Mouse (Mus musculus) midbrain, embryonic 12.5 days (tissue): ENCODE measurements around the gene Ube2v1. TPM values are rescaled to one million over a fixed set of nuclear protein-coding genes. Genes with fewer than 3 reads are reported as not detected.

ENCODE experiments used
- ATAC-seq: fragments of 200-750 bp; cut with Nextera tagmentation; 2 replicates; pipeline ENCODE4 v1.8.0; 2017; ENCODE audit warnings: low read depth, moderate TSS enrichment, moderate library complexity; ENCODE audit not compliant: low FRiP score
- H3K27ac ChIP-seq: fragments of 300-500 bp; sonication (generic); replicated peaks from 2 replicates; pipeline ENCODE4 v1.5.1; 2016; ENCODE audit warnings: mild to moderate bottlenecking
- H3K27me3 ChIP-seq: fragments of 300-500 bp; sonication (generic); 2 replicates; pipeline ENCODE4 v1.6.1; 2016; ENCODE audit warnings: mild to moderate bottlenecking
- H3K36me3 ChIP-seq: fragments of 300-500 bp; sonication (generic); 2 replicates; pipeline ENCODE4 v1.6.1; 2016
- H3K4me1 ChIP-seq: fragments of 300-500 bp; sonication (generic); 2 replicates; pipeline ENCODE4 v1.6.1; 2016
- H3K4me2 ChIP-seq: fragments of 300-500 bp; sonication (generic); replicated peaks from 2 replicates; pipeline ENCODE4 v1.6.1; 2016; ENCODE audit warnings: mild to moderate bottlenecking, moderate library complexity
- H3K4me3 ChIP-seq: fragments of 300-500 bp; sonication (generic); 2 replicates; pipeline ENCODE4 v1.5.1; 2016; ENCODE audit warnings: mild to moderate bottlenecking
- H3K9ac ChIP-seq: fragments of 300-500 bp; sonication (generic); replicated peaks from 2 replicates; pipeline ENCODE4 v1.6.1; 2016; ENCODE audit warnings: mild to moderate bottlenecking, moderate library complexity
- H3K9me3 ChIP-seq: fragments of 300-500 bp; sonication (generic); 2 replicates; pipeline ENCODE4 v1.6.1; 2016; ENCODE audit warnings: mild to moderate bottlenecking
- WGBS: fragments of 180-500 bp; shearing (Covaris S2); methylation state at CpG from one replicate; pipeline ENCODE4 v1.1.7; 2016; 5-methylcytosine and 5-hydroxymethylcytosine counted together
- polyA plus RNA-seq: library from polyadenylated mRNA; unstranded; fragments of >200 nt; fragmentation: Nextera tagmentation; extraction: Ambion mirVana; gene quantifications from 2 replicates; pipeline ENCODE4 v1.2.1, GENCODE M21; 2016

Gene Ube2v1
- polyA plus RNA-seq = 297 and 322 TPM in 2 replicates

DNA sequence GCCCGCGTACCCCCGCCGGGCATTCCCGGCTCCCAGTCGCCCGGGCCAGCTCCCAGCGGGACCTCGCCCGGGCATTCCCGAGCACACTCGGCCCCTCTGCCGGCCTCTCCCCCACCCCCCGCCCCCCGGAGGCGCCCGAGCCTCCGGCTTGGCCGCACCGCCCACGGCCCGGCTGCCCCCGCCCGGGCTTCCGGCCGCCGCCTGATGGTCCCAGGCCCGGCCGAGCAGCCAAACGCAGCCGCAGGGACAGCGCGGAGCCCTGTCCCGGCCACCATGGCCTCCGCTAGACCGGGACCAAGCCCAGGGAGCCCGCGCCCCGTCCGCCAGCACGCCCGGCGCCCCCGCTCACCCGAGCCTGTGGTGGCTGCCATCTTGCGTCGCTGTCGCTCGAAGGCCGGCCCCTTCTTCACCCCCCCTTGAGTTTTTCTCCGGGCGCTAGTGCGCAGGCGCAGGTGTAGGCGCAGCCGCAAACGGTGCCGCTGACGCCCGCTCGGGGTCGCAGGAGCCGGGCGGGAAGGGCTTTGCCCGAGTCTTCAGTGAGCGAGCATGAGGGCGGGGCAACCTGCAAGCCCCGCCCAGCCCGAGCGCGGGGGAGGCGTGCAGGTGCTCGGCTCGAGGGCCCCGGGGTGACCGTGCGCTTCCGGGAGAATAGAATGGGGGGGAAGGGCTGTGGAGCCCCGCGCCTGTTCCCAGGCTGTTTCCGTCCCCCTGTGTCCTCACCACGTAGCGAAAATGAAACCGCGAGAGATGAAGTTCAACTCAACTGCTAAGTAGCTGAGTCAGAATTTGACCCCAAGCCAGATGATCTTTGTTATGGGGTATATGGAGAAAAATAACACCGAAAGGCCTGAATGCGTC lies at the start of gene Ube2v1:
Ube2v1 (minus strand) TSS at position 505 of the 858 bp plus-strand sequence.
- under 1% methylated on average over 81 of the region's 87 CpGs for WGBS
- H3K27me3 ChIP-seq = no peaks in the 10 kb centered on the region
- H3K9ac ChIP-seq = peak within 1 kb of the TSS; percentile 97
- peak within 1 kb of the TSS; percentile 93 for H3K4me2 ChIP-seq
- H3K27ac ChIP-seq = peak within 1 kb of the TSS; percentile 90
- no peaks in the 10 kb centered on the region for H3K9me3 ChIP-seq
- H3K4me1 ChIP-seq = peaks cover 41% of the 10 kb centered on the region
- H3K36me3 ChIP-seq = 0 out of 2 replicates have a peak, but pooled peaks cover 22% of the 10 kb centered on the region
- ATAC-seq = peak; percentile 82
- H3K4me3 ChIP-seq = peak within 1 kb of the TSS; percentile 96

DNA sequence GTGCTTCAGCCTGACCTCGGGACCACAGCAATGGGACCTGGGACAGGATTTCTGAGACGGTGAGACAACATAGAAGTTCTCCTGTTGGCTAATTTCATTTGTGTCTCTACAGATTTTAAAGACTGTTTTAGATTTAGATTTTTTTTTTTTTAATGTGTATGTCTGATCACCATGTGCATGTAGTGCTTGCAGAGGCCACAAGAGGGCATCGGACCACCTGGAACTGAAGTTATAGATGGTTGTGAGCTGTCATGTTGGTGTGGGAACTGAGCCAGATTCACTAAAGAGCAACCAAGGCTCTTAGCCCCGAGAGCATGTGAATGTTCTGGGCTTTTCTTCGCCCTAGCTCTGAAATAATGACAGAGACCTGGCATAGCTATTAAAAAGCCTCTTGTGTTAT lies 48.8 kb upstream of the Ube2v1 start:
- WGBS = 54% methylated on average over 5 of the region's 5 CpGs
- Histone ChIP-seq H3K4me1 (no peaks in the 10 kb centered on the region), H3K9me3 (no peaks in the 10 kb centered on the region), H3K4me2 (no peak overlapping the region), H3K27ac (no peak overlapping the region), H3K27me3 (peaks cover 15% of the 10 kb centered on the region), H3K4me3 (no peak overlapping the region), H3K36me3 (no peaks in the 10 kb centered on the region), H3K9ac (no peak overlapping the region)
- no peak for ATAC-seq

DNA sequence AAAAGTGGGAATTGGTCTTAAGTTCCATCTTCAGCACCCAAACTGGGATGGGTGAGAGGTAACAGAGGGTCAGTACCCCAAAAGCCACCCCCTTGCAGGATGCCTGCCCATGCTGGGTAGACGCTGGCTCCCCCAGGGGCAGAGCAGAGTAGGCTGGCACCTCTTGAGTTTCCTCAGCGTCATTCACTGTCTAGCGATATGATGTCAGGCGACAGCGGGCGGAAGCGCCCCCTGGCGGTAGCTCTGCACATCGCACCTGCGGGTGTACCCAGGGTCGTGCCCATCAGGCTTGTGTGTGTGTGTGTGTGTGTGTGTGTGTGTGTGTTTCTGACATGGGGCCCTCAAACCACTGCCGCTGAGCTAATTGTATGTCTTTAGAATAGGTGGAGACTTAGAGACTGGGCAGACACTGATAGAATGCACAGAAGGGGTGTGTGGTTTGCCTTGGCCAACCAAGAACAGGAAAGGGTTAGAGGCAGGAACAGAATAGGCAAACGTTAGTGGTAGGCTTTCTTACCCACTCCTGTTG lies 48.1 kb upstream of the Ube2v1 start:
- peak; percentile 84; the same call in 1 of the 2 replicates for ATAC-seq
- 4% methylated on average over 13 of the region's 13 CpGs for WGBS
- Histone ChIP-seq H3K4me1 (no peaks in the 10 kb centered on the region), H3K9me3 (no peaks in the 10 kb centered on the region), H3K4me2 (no peak overlapping the region), H3K27me3 (peaks cover 10% of the 10 kb centered on the region; the same call in 1 of the 2 replicates), H3K27ac (no peak overlapping the region), H3K36me3 (no peaks in the 10 kb centered on the region), H3K4me3 (no peak overlapping the region), H3K9ac (no peak overlapping the region)

DNA sequence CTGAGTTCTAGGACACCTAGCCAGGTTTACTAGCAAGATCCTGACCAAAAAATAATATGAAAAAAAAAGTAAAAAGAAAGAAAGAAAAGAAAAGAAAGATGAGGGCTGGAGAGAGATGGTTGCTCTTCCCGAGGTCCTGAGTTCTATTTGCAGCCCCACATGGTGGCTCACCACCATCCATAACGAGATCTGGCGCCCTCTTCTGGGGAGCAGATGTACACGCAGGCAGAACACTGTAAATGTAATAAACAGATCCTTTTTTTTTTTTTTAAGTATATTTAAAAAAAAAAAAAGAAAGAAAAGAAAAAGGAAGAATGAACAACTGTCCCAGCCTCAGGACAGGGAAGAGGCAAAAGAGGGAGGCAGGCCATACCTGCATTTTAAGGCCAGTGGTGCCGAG lies 46.7 kb upstream of the Ube2v1 start:
- no peak overlapping the region for H3K4me3 ChIP-seq
- ATAC-seq = no peak
- H3K4me1 ChIP-seq = no peaks in the 10 kb centered on the region
- H3K27ac ChIP-seq = no peak overlapping the region
- no peak overlapping the region for H3K4me2 ChIP-seq
- H3K27me3 ChIP-seq = no peaks in the 10 kb centered on the region
- no peaks in the 10 kb centered on the region for H3K36me3 ChIP-seq
- no peak overlapping the region for H3K9ac ChIP-seq
- no peaks in the 10 kb centered on the region for H3K9me3 ChIP-seq
- WGBS = 42% methylated on average over 5 of the region's 5 CpGs

DNA sequence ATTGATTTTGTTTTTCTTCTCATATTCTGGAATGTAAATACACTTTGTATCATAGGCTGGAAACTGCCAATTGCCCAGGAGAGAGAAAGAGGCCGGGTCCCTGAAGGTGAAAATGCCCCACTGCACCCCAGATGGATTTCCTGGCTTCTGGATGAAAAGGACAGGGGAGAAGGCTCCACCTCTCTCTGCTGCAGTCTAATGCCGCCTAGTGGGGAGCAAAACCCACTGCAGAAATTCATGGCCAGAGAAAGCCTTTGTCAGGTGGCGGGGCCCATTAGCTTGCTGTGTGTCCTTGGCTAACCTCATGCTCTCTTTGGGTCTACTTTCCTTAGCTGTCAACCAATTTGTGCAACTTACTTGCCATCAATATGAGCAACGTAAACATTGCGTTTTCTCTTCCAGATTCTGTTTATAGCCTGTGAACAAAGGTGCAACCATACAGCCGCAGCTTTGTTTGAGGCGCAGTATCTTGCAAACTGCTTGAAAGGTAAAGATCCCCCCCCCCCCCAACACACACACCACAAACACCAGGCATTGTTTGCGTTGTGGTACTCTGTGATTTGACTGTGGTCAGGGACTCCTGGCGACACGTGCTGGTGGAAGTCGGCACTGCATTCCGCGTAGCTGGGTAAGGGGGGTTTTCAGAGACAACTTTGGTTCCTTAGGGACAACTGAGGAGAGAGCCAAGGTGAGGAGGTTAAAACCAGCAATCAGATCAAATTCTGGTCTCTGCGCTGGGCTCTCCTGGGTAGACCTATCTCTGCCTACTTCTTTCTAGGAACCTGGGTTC lies 43.4 kb upstream of the Ube2v1 start:
- no peak for ATAC-seq
- Histone ChIP-seq H3K4me3 (no peak overlapping the region), H3K9ac (no peak overlapping the region), H3K9me3 (no peaks in the 10 kb centered on the region), H3K36me3 (no peaks in the 10 kb centered on the region), H3K27ac (no peak overlapping the region), H3K4me1 (peaks cover 4% of the 10 kb centered on the region; the same call in 1 of the 2 replicates), H3K4me2 (no peak overlapping the region), H3K27me3 (no peaks in the 10 kb centered on the region)
- WGBS = 41% methylated on average over 14 of the region's 14 CpGs

GRCm38 (mm10) chr2:167672212-167672685 lies 40.4 kb upstream of the Ube2v1 start:
- ATAC-seq = peak; percentile 68
- no peak overlapping the region for H3K9ac ChIP-seq
- H3K36me3 ChIP-seq = no peaks in the 10 kb centered on the region
- H3K4me2 ChIP-seq = no peak overlapping the region
- H3K4me1 ChIP-seq = peaks cover 4% of the 10 kb centered on the region; the same call in 1 of the 2 replicates
- H3K9me3 ChIP-seq = no peaks in the 10 kb centered on the region
- no peaks in the 10 kb centered on the region for H3K27me3 ChIP-seq
- H3K4me3 ChIP-seq = no peak overlapping the region
- no peak overlapping the region for H3K27ac ChIP-seq
- WGBS = 47% methylated on average over 13 of the region's 13 CpGs

DNA sequence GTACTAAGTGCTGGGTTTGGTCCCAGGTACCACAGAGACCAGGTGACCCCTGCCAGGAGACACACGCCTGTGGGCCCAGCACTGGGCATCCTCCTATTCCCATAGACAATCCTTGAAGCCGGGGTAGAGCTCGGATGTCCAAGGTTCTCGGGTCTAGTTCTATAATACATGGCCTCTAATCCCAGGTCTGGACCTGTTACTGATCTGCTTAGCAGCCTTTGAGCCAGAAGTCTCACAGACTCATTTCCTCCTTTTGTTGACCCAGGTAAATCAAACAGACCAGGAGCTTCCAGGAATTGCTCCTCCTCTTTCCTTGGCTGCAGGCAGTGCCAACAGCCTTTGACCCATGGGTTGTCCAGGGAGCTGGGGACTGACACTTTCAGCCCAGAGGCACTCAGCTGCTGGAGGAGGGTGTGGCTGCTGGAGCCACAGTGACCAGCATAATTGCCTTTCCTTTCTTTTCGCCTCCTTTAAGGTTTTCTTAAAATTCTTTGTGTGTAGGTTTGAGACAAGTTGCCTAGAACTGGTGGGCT lies 39.3 kb upstream of the Ube2v1 start:
- H3K9me3 ChIP-seq = no peaks in the 10 kb centered on the region
- H3K36me3 ChIP-seq = no peaks in the 10 kb centered on the region
- H3K27me3 ChIP-seq = no peaks in the 10 kb centered on the region
- H3K4me1 ChIP-seq = peaks cover 4% of the 10 kb centered on the region; the same call in 1 of the 2 replicates
- WGBS = 78% methylated on average over 5 of the region's 5 CpGs
- no peak for ATAC-seq
- no peak overlapping the region for H3K27ac ChIP-seq
- no peak overlapping the region for H3K9ac ChIP-seq
- no peak overlapping the region for H3K4me3 ChIP-seq
- no peak overlapping the region for H3K4me2 ChIP-seq

DNA sequence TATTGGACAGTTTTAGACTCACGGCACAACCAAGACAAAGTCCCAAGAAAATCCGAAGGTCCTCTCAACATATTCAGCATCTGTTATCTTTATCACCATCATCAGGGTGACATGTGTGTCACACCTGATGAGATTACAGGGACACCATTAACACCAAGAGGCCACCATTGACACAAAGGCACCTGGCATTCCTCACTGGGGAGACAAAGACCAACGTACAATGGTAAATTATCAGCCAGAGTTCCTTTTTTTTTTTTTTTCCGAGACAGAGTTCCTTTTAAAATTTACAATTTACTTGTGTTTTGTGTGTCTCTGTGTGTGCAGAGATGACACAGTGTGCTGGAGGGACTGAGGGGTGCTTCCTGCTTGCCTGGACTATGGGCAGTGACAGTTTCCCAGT lies 37.5 kb upstream of the Ube2v1 start:
- Histone ChIP-seq H3K9me3 (no peaks in the 10 kb centered on the region), H3K36me3 (no peaks in the 10 kb centered on the region), H3K4me2 (no peak overlapping the region), H3K27me3 (no peaks in the 10 kb centered on the region), H3K27ac (no peak overlapping the region), H3K4me3 (no peak overlapping the region), H3K4me1 (peaks cover 4% of the 10 kb centered on the region; the same call in 1 of the 2 replicates), H3K9ac (no peak overlapping the region)
- WGBS = 83% methylated on average over 4 of the region's 4 CpGs
- ATAC-seq = no peak

- 88% methylated on average over 5 of the region's 5 CpGs for WGBS
- no peak overlapping the region for H3K27ac ChIP-seq
- peaks cover 4% of the 10 kb centered on the region; the same call in 1 of the 2 replicates for H3K4me1 ChIP-seq
- H3K4me3 ChIP-seq = no peak overlapping the region
- H3K27me3 ChIP-seq = no peaks in the 10 kb centered on the region
- no peak overlapping the region for H3K4me2 ChIP-seq
- no peaks in the 10 kb centered on the region for H3K9me3 ChIP-seq
- H3K9ac ChIP-seq = no peak overlapping the region
- ATAC-seq = no peak
- H3K36me3 ChIP-seq = no peaks in the 10 kb centered on the region
Observed at GRCm38 (mm10) chr2:167668426-167668825, 36.5 kb upstream of the Ube2v1 start.

GRCm38 (mm10) chr2:167665972-167666713 lies 34.2 kb upstream of the Ube2v1 start:
- H3K36me3 ChIP-seq = no peaks in the 10 kb centered on the region
- H3K27me3 ChIP-seq = peaks cover 14% of the 10 kb centered on the region
- no peaks in the 10 kb centered on the region for H3K9me3 ChIP-seq
- ATAC-seq = no peak
- peaks cover 9% of the 10 kb centered on the region for H3K4me1 ChIP-seq
- WGBS = 83% methylated on average over 18 of the region's 18 CpGs
- no peak overlapping the region for H3K4me2 ChIP-seq
- H3K27ac ChIP-seq = no peak overlapping the region
- no peak overlapping the region for H3K9ac ChIP-seq
- H3K4me3 ChIP-seq = no peak overlapping the region

- Histone ChIP-seq H3K27ac (no peak overlapping the region), H3K36me3 (0 out of 2 replicates have a peak, but pooled peaks cover under 1% of the 10 kb centered on the region), H3K9ac (no peak overlapping the region), H3K27me3 (peaks cover 14% of the 10 kb centered on the region), H3K4me3 (no peak overlapping the region), H3K4me1 (peaks cover 29% of the 10 kb centered on the region), H3K9me3 (no peaks in the 10 kb centered on the region), H3K4me2 (no peak overlapping the region)
- no peak for ATAC-seq
- WGBS = 55% methylated on average over 6 of the region's 6 CpGs
Observed at GRCm38 (mm10) chr2:167662713-167663112, 30.8 kb upstream of the Ube2v1 start.
